Mouse (Mus musculus) hindbrain, embryonic 16.5 days (tissue): ENCODE results near the gene Tes. TPM values are rescaled to one million over a fixed set of nuclear protein-coding genes. Genes with fewer than 3 reads are reported as not detected.

ENCODE experiments used
- ATAC-seq: fragments of 200-750 bp; cut with Nextera tagmentation; 2 replicates; pipeline ENCODE4 v1.8.0; 2017; ENCODE audit warnings: moderate TSS enrichment, moderate library complexity
- H3K27ac ChIP-seq: fragments of 300-500 bp; sonication (generic); 2 replicates; pipeline ENCODE4 v1.5.1; 2014; ENCODE audit warnings: low read depth, mild to moderate bottlenecking, control low read depth, low read length, moderate library complexity
- H3K27me3 ChIP-seq: fragments of 300-500 bp; sonication (generic); replicated peaks from 2 replicates; pipeline ENCODE4 v1.6.1; 2014; ENCODE audit warnings: low read length; ENCODE audit not compliant: control insufficient read depth, insufficient read depth
- H3K36me3 ChIP-seq: fragments of 300-500 bp; sonication (generic); 2 replicates; pipeline ENCODE4 v1.6.1; 2014; ENCODE audit warnings: mild to moderate bottlenecking, low read length, moderate library complexity, mixed read lengths; ENCODE audit not compliant: control insufficient read depth, insufficient read depth
- H3K4me1 ChIP-seq: fragments of 300-500 bp; sonication (generic); 2 replicates; pipeline ENCODE4 v1.6.1; 2014; ENCODE audit warnings: low read depth, low read length; ENCODE audit not compliant: control insufficient read depth, insufficient read depth
- H3K4me2 ChIP-seq: fragments of 300-500 bp; sonication (generic); 2 replicates; pipeline ENCODE4 v1.6.1; 2014; ENCODE audit warnings: mild to moderate bottlenecking, low read length, control low read depth, moderate library complexity
- H3K4me3 ChIP-seq: fragments of 300-500 bp; sonication (generic); 2 replicates; pipeline ENCODE4 v1.5.1; 2014; ENCODE audit warnings: mild to moderate bottlenecking, low read length, control low read depth, moderate library complexity
- H3K9ac ChIP-seq: fragments of 300-500 bp; sonication (generic); 2 replicates; pipeline ENCODE4 v1.6.1; 2014; ENCODE audit warnings: low read depth, mild to moderate bottlenecking, control low read depth, low read length, moderate library complexity
- H3K9me3 ChIP-seq: fragments of 300-500 bp; sonication (generic); 2 replicates; pipeline ENCODE4 v1.6.1; 2014; ENCODE audit warnings: mild to moderate bottlenecking, low read length, moderate library complexity; ENCODE audit not compliant: control insufficient read depth
- WGBS: fragments of 180-500 bp; shearing (Covaris S2); extraction: QIAGEN DNeasy Blood & Tissue Kit; methylation state at CpG from one replicate; pipeline ENCODE4 v1.1.7; 2014; 5-methylcytosine and 5-hydroxymethylcytosine counted together
- polyA plus RNA-seq: library from polyadenylated mRNA; unstranded; fragments of >200 nt; fragmentation: Nextera tagmentation; extraction: Ambion mirVana; gene quantifications from 2 replicates; pipeline ENCODE4 v1.2.1, GENCODE M21; 2015

The Tes gene
- polyA plus RNA-seq, 1 experiment from 2014 or later: 55.5 TPM

- 97% methylated on average over 8 of the region's 8 CpGs for WGBS
- no peak overlapping the region for H3K4me3 ChIP-seq
- peaks cover 9% of the 10 kb centered on the region for H3K36me3 ChIP-seq
- no peak overlapping the region for H3K9ac ChIP-seq
- H3K9me3 ChIP-seq: no peaks in the 10 kb centered on the region
- H3K4me2 ChIP-seq: no peak overlapping the region
- no peaks in the 10 kb centered on the region for H3K27me3 ChIP-seq
- 0 out of 2 replicates have a peak, but pooled peaks cover 2% of the 10 kb centered on the region for H3K4me1 ChIP-seq
- H3K27ac ChIP-seq: no peak overlapping the region
- ATAC-seq: no peak
Measured at GRCm38 (mm10) chr6:17097301-17097700, 32.4 kb downstream of the Tes start.

GRCm38 (mm10) chr6:17098559-17098958 lies 33.6 kb downstream of the Tes start:
- Histone ChIP-seq H3K9me3 (no peaks in the 10 kb centered on the region), H3K36me3 (peaks cover 11% of the 10 kb centered on the region), H3K4me3 (no peak overlapping the region), H3K9ac (no peak overlapping the region), H3K4me1 (no peaks in the 10 kb centered on the region), H3K27me3 (no peaks in the 10 kb centered on the region), H3K4me2 (no peak overlapping the region), H3K27ac (no peak overlapping the region)
- ATAC-seq: 0 out of 2 replicates have a peak, but pooled peaks have one; percentile 35
- WGBS: 84% methylated on average over 9 of the region's 9 CpGs

- H3K27ac ChIP-seq: no peak overlapping the region
- no peaks in the 10 kb centered on the region for H3K4me1 ChIP-seq
- H3K36me3 ChIP-seq: peaks cover 14% of the 10 kb centered on the region
- no peaks in the 10 kb centered on the region for H3K9me3 ChIP-seq
- peak; percentile 55; the same call in 1 of the 2 replicates for ATAC-seq
- H3K4me2 ChIP-seq: no peak overlapping the region
- no peaks in the 10 kb centered on the region for H3K27me3 ChIP-seq
- H3K9ac ChIP-seq: no peak overlapping the region
- no peak overlapping the region for H3K4me3 ChIP-seq
- WGBS: 74% methylated on average over 25 of the region's 25 CpGs
Measured at GRCm38 (mm10) chr6:17099477-17100130, 34.7 kb downstream of the Tes start.

GRCm38 (mm10) chr6:17105714-17106113 lies 40.8 kb downstream of the Tes start:
- no peaks in the 10 kb centered on the region for H3K27me3 ChIP-seq
- H3K36me3 ChIP-seq: peaks cover 7% of the 10 kb centered on the region; the same call in 1 of the 2 replicates
- no peaks in the 10 kb centered on the region for H3K9me3 ChIP-seq
- no peak overlapping the region for H3K4me3 ChIP-seq
- ATAC-seq: no peak
- H3K9ac ChIP-seq: no peak overlapping the region
- H3K27ac ChIP-seq: no peak overlapping the region
- H3K4me2 ChIP-seq: no peak overlapping the region
- no peaks in the 10 kb centered on the region for H3K4me1 ChIP-seq

- Histone ChIP-seq H3K9ac (no peak overlapping the region), H3K4me3 (no peak overlapping the region), H3K27ac (no peak overlapping the region), H3K9me3 (no peaks in the 10 kb centered on the region), H3K27me3 (no peaks in the 10 kb centered on the region), H3K36me3 (peaks cover 7% of the 10 kb centered on the region; the same call in 1 of the 2 replicates), H3K4me1 (no peaks in the 10 kb centered on the region), H3K4me2 (no peak overlapping the region)
- ATAC-seq: no peak
- whole genome bisulfite sequencing: 96% methylated on average over 5 of the region's 5 CpGs
Measured at GRCm38 (mm10) chr6:17106493-17106892, 41.5 kb downstream of the Tes start.

- Histone ChIP-seq H3K27me3 (no peaks in the 10 kb centered on the region), H3K36me3 (peaks cover 5% of the 10 kb centered on the region; the same call in 1 of the 2 replicates), H3K9ac (no peak overlapping the region), H3K4me3 (no peak overlapping the region), H3K27ac (no peak overlapping the region), H3K4me1 (no peaks in the 10 kb centered on the region), H3K4me2 (no peak overlapping the region), H3K9me3 (no peaks in the 10 kb centered on the region)
- 82% methylated on average over 4 of the region's 4 CpGs for WGBS
- ATAC-seq: no peak
Measured at GRCm38 (mm10) chr6:17109204-17109603, 44.3 kb downstream of the Tes start.

- Histone ChIP-seq H3K4me2 (no peak overlapping the region), H3K27ac (no peak overlapping the region), H3K27me3 (no peaks in the 10 kb centered on the region), H3K4me3 (no peak overlapping the region), H3K9me3 (no peaks in the 10 kb centered on the region), H3K9ac (no peak overlapping the region), H3K36me3 (no peaks in the 10 kb centered on the region), H3K4me1 (no peaks in the 10 kb centered on the region)
- WGBS: 75% methylated on average over 6 of the region's 6 CpGs
- ATAC-seq: no peak
Measured at GRCm38 (mm10) chr6:17110564-17111100, 45.7 kb downstream of the Tes start.

- Histone ChIP-seq H3K4me1 (no peaks in the 10 kb centered on the region), H3K27me3 (no peaks in the 10 kb centered on the region), H3K4me2 (no peak overlapping the region), H3K36me3 (no peaks in the 10 kb centered on the region), H3K9ac (no peak overlapping the region), H3K9me3 (no peaks in the 10 kb centered on the region), H3K27ac (no peak overlapping the region), H3K4me3 (no peak overlapping the region)
- 89% methylated on average over 1 of the region's 1 CpGs for WGBS
- no peak for ATAC-seq
Measured at GRCm38 (mm10) chr6:17112081-17112480, 47.1 kb downstream of the Tes start.

GRCm38 (mm10) chr6:17112990-17113389 lies 48.0 kb downstream of the Tes start:
- no peaks in the 10 kb centered on the region for H3K36me3 ChIP-seq
- no peaks in the 10 kb centered on the region for H3K9me3 ChIP-seq
- H3K4me2 ChIP-seq: no peak overlapping the region
- no peak for ATAC-seq
- H3K9ac ChIP-seq: no peak overlapping the region
- no peak overlapping the region for H3K4me3 ChIP-seq
- no peaks in the 10 kb centered on the region for H3K27me3 ChIP-seq
- 79% methylated on average over 2 of the region's 2 CpGs for WGBS
- no peak overlapping the region for H3K27ac ChIP-seq
- H3K4me1 ChIP-seq: no peaks in the 10 kb centered on the region
